Mouse (Mus musculus) cerebellum, adult 8-10 months (tissue): ENCODE measurements around the gene Gm21822.
"Not testable (repeated sequence)": the region's sequence is repeated elsewhere in the genome, so short reads cannot be mapped to it uniquely, and the experiment has no call there.

ENCODE experiments used
- DNase-seq: peaks from one replicate; pipeline ENCODE4 v3.0.0; 2022

Gene Gm21822

GRCm38 (mm10) chrY:18654182-18654581, at the start of gene Gm21822:
TSS of gene Gm21822 (plus strand) at chrY:18654482.
- not testable (repeated sequence) for DNase-seq
